Mouse (Mus musculus): ENCODE data around the gene Olfr523. TPM values are rescaled to one million over a fixed set of nuclear protein-coding genes. Genes with fewer than 3 reads are reported as not detected.
A peak's percentile ranks its signal among the peaks of the same experiment; 100 is the strongest.

The Olfr523 gene
- polyA plus RNA-seq, 1 experiment from 2014 or later: not detected

- no peaks in the 10 kb centered on the region for H3K9me3 ChIP-seq (ENCODE audit: control insufficient read depth, low read length)
- peak; percentile 97 for ATAC-seq (replicated peaks; ENCODE audit: low FRiP score)
- H3K4me1 ChIP-seq (replicated peaks; ENCODE audit: control insufficient read depth, insufficient read depth, low read length): no peaks in the 10 kb centered on the region
- H3K27ac ChIP-seq (ENCODE audit: low read depth, low read length): peak within 1 kb of the TSS; percentile 65
- peak within 1 kb of the TSS; percentile 60 for H3K4me3 ChIP-seq (ENCODE audit: low read depth, low read length)
- 2% methylated on average over 39 of the region's 39 CpGs for WGBS
- no peaks in the 10 kb centered on the region for H3K36me3 ChIP-seq (ENCODE audit: control insufficient read depth, insufficient read depth, low read length)
- H3K27me3 ChIP-seq (replicated peaks; ENCODE audit: control insufficient read depth, insufficient read depth, low read length): no peaks in the 10 kb centered on the region
- peak within 1 kb of the TSS; percentile 80 for H3K4me2 ChIP-seq
- peak; percentile 97 for DNase-seq (ENCODE audit: low spot score)
- H3K9ac ChIP-seq (ENCODE audit: low read depth, low read length): peak within 1 kb of the TSS; percentile 80
Observed at GRCm38 (mm10) chr7:140137135-140138020, 35.6 kb upstream of the Olfr523 start, which contains the start of gene Mtg1. Mtg1 (plus strand) TSS chr7:140137564.

- Histone ChIP-seq H3K9ac (ENCODE audit: low read depth, low read length) (peak overlapping the region; percentile 80), H3K4me2 (peak overlapping the region; percentile 80), H3K4me1 (replicated peaks; ENCODE audit: control insufficient read depth, insufficient read depth, low read length) (no peaks in the 10 kb centered on the region), H3K36me3 (ENCODE audit: control insufficient read depth, insufficient read depth, low read length) (no peaks in the 10 kb centered on the region), H3K4me3 (ENCODE audit: low read depth, low read length) (peak overlapping the region; percentile 60), H3K27me3 (replicated peaks; ENCODE audit: control insufficient read depth, insufficient read depth, low read length) (no peaks in the 10 kb centered on the region), H3K27ac (ENCODE audit: low read depth, low read length) (peak overlapping the region; percentile 65), H3K9me3 (ENCODE audit: control insufficient read depth, low read length) (no peaks in the 10 kb centered on the region)
- under 1% methylated on average over 8 of the region's 8 CpGs for WGBS
- no peak for DNase-seq (ENCODE audit: low spot score)
- ATAC-seq (replicated peaks; ENCODE audit: low FRiP score): no peak
Observed at GRCm38 (mm10) chr7:140138021-140138310, 35.1 kb upstream of the Olfr523 start.

- whole genome bisulfite sequencing: 5% methylated on average over 14 of the region's 14 CpGs
- Histone ChIP-seq H3K9ac (ENCODE audit: low read depth, low read length) (no peak overlapping the region), H3K27ac (ENCODE audit: low read depth, low read length) (no peak overlapping the region), H3K36me3 (ENCODE audit: control insufficient read depth, insufficient read depth, low read length) (no peaks in the 10 kb centered on the region; the same call in 1 of the 2 replicates), H3K4me2 (no peak overlapping the region), H3K4me1 (replicated peaks; ENCODE audit: control insufficient read depth, insufficient read depth, low read length) (no peaks in the 10 kb centered on the region), H3K9me3 (ENCODE audit: control insufficient read depth, low read length) (no peaks in the 10 kb centered on the region), H3K4me3 (ENCODE audit: low read depth, low read length) (no peak overlapping the region), H3K27me3 (replicated peaks; ENCODE audit: control insufficient read depth, insufficient read depth, low read length) (no peaks in the 10 kb centered on the region)
- no peak for ATAC-seq (replicated peaks; ENCODE audit: low FRiP score)
- DNase-seq (ENCODE audit: low spot score): no peak
Observed at GRCm38 (mm10) chr7:140141350-140141749, 31.7 kb upstream of the Olfr523 start.

GRCm38 (mm10) chr7:140144550-140144949 is 28.5 kb upstream of the Olfr523 start:
- ATAC-seq (replicated peaks; ENCODE audit: low FRiP score): no peak
- Histone ChIP-seq H3K27ac (ENCODE audit: low read depth, low read length) (no peak overlapping the region), H3K4me2 (no peak overlapping the region), H3K4me3 (ENCODE audit: low read depth, low read length) (no peak overlapping the region), H3K9ac (ENCODE audit: low read depth, low read length) (no peak overlapping the region), H3K9me3 (ENCODE audit: control insufficient read depth, low read length) (no peaks in the 10 kb centered on the region), H3K27me3 (replicated peaks; ENCODE audit: control insufficient read depth, insufficient read depth, low read length) (no peaks in the 10 kb centered on the region), H3K36me3 (ENCODE audit: control insufficient read depth, insufficient read depth, low read length) (no peaks in the 10 kb centered on the region; the same call in 1 of the 2 replicates), H3K4me1 (replicated peaks; ENCODE audit: control insufficient read depth, insufficient read depth, low read length) (no peaks in the 10 kb centered on the region)
- WGBS: 84% methylated on average over 4 of the region's 4 CpGs
- no peak for DNase-seq (ENCODE audit: low spot score)

- H3K9me3 ChIP-seq (ENCODE audit: control insufficient read depth, low read length): no peaks in the 10 kb centered on the region
- no peak overlapping the region for H3K9ac ChIP-seq (ENCODE audit: low read depth, low read length)
- ATAC-seq (replicated peaks; ENCODE audit: low FRiP score) (0 out of 2 replicates have a peak, but pooled peaks have one; percentile 12), DNase-seq (ENCODE audit: low spot score) (no peak)
- H3K4me3 ChIP-seq (ENCODE audit: low read depth, low read length): peak overlapping the region; percentile 20; the same call in 1 of the 2 replicates
- H3K4me2 ChIP-seq: peak overlapping the region; percentile 42; the same call in 1 of the 2 replicates
- H3K36me3 ChIP-seq (ENCODE audit: control insufficient read depth, insufficient read depth, low read length): no peaks in the 10 kb centered on the region; the same call in 1 of the 2 replicates
- H3K4me1 ChIP-seq (replicated peaks; ENCODE audit: control insufficient read depth, insufficient read depth, low read length): no peaks in the 10 kb centered on the region
- WGBS: 13% methylated on average over 28 of the region's 28 CpGs
- H3K27ac ChIP-seq (ENCODE audit: low read depth, low read length): no peak overlapping the region
- peaks cover 32% of the 10 kb centered on the region for H3K27me3 ChIP-seq (replicated peaks; ENCODE audit: control insufficient read depth, insufficient read depth, low read length)
Observed at GRCm38 (mm10) chr7:140153383-140153782, 19.6 kb upstream of the Olfr523 start.

- 28% methylated on average over 4 of the region's 4 CpGs for WGBS
- Histone ChIP-seq H3K4me1 (replicated peaks; ENCODE audit: control insufficient read depth, insufficient read depth, low read length) (no peaks in the 10 kb centered on the region), H3K27me3 (replicated peaks; ENCODE audit: control insufficient read depth, insufficient read depth, low read length) (peaks cover 32% of the 10 kb centered on the region), H3K36me3 (ENCODE audit: control insufficient read depth, insufficient read depth, low read length) (no peaks in the 10 kb centered on the region; the same call in 1 of the 2 replicates), H3K4me3 (ENCODE audit: low read depth, low read length) (no peak overlapping the region), H3K9ac (ENCODE audit: low read depth, low read length) (no peak overlapping the region), H3K4me2 (no peak overlapping the region; the same call in 1 of the 2 replicates), H3K27ac (ENCODE audit: low read depth, low read length) (no peak overlapping the region), H3K9me3 (ENCODE audit: control insufficient read depth, low read length) (no peaks in the 10 kb centered on the region)
- DNase-seq (ENCODE audit: low spot score) (no peak), ATAC-seq (replicated peaks; ENCODE audit: low FRiP score) (no peak)
Observed at GRCm38 (mm10) chr7:140153829-140154217, 19.2 kb upstream of the Olfr523 start.

GRCm38 (mm10) chr7:140154218-140154927 is 18.6 kb upstream of the Olfr523 start, which contains the start of gene Sprn:
Sprn (minus strand) TSS chr7:140154877.
- peaks cover 32% of the 10 kb centered on the region for H3K27me3 ChIP-seq (replicated peaks; ENCODE audit: control insufficient read depth, insufficient read depth, low read length)
- no peaks in the 10 kb centered on the region for H3K9me3 ChIP-seq (ENCODE audit: control insufficient read depth, low read length)
- H3K9ac ChIP-seq (ENCODE audit: low read depth, low read length): no peak within 1 kb of the TSS
- no peak within 1 kb of the TSS for H3K4me3 ChIP-seq (ENCODE audit: low read depth, low read length)
- no peaks in the 10 kb centered on the region; the same call in 1 of the 2 replicates for H3K36me3 ChIP-seq (ENCODE audit: control insufficient read depth, insufficient read depth, low read length)
- H3K4me2 ChIP-seq: peak within 1 kb of the TSS; percentile 20; the same call in 1 of the 2 replicates
- no peak within 1 kb of the TSS for H3K27ac ChIP-seq (ENCODE audit: low read depth, low read length)
- no peak for DNase-seq (ENCODE audit: low spot score)
- peak; percentile 30; the same call in 1 of the 2 replicates for ATAC-seq (replicated peaks; ENCODE audit: low FRiP score)
- H3K4me1 ChIP-seq (replicated peaks; ENCODE audit: control insufficient read depth, insufficient read depth, low read length): no peaks in the 10 kb centered on the region
- WGBS: 8% methylated on average over 28 of the region's 28 CpGs

- Histone ChIP-seq H3K27me3 (replicated peaks; ENCODE audit: control insufficient read depth, insufficient read depth, low read length) (peaks cover under 1% of the 10 kb centered on the region; the same call in 1 of the 2 replicates), H3K36me3 (ENCODE audit: control insufficient read depth, insufficient read depth, low read length) (no peaks in the 10 kb centered on the region), H3K4me3 (ENCODE audit: low read depth, low read length) (no peak overlapping the region), H3K4me2 (no peak overlapping the region), H3K9ac (ENCODE audit: low read depth, low read length) (no peak overlapping the region), H3K27ac (ENCODE audit: low read depth, low read length) (no peak overlapping the region), H3K4me1 (replicated peaks; ENCODE audit: control insufficient read depth, insufficient read depth, low read length) (no peaks in the 10 kb centered on the region), H3K9me3 (ENCODE audit: control insufficient read depth, low read length) (no peaks in the 10 kb centered on the region)
- DNase-seq (ENCODE audit: low spot score) (no peak), ATAC-seq (replicated peaks; ENCODE audit: low FRiP score) (no peak)
- 77% methylated on average over 3 of the region's 3 CpGs for WGBS
Observed at GRCm38 (mm10) chr7:140160363-140160762, 12.7 kb upstream of the Olfr523 start.

All from liver, embryonic 11.5 days (tissue).